Mouse (Mus musculus) testis, adult 2 months (tissue): Measurements from ENCODE around the gene Ppp1r15a. TPM values are rescaled to one million over a fixed set of nuclear protein-coding genes. Genes with fewer than 3 reads are reported as not detected.

Experiments used
- H3K27ac ChIP-seq: fragments of 200-500 bp; 2 replicates; pipeline ENCODE4 v1.5.1; 2012; ENCODE audit warnings: low read depth, low read length; ENCODE audit not compliant: control insufficient read depth, insufficient read depth
- H3K27me3 ChIP-seq: fragments of 200-500 bp; 2 replicates; pipeline ENCODE4 v1.6.1; 2012; ENCODE audit warnings: mild to moderate bottlenecking, low read length, moderate library complexity; ENCODE audit not compliant: control insufficient read depth, insufficient read depth
- H3K36me3 ChIP-seq: fragments of 200-500 bp; 2 replicates; pipeline ENCODE4 v1.6.1; 2012; ENCODE audit warnings: mild to moderate bottlenecking, low read length; ENCODE audit not compliant: control insufficient read depth, insufficient read depth
- H3K4me1 ChIP-seq: fragments of 200-500 bp; 2 replicates; pipeline ENCODE4 v1.6.1; 2012; ENCODE audit warnings: low read length; ENCODE audit not compliant: control insufficient read depth, insufficient read depth
- H3K4me3 ChIP-seq: fragments of 200-500 bp; 2 replicates; pipeline ENCODE4 v1.5.1; 2012; ENCODE audit warnings: low read depth, mild to moderate bottlenecking, low read length, moderate library complexity, mixed read lengths; ENCODE audit not compliant: control insufficient read depth
- CTCF ChIP-seq: fragments of 200-500 bp; IDR thresholded peaks from 2 replicates; pipeline ENCODE4 v1.5.1; 2012; ENCODE audit warnings: low read depth, mild to moderate bottlenecking, inconsistent platforms, low read length, moderate library complexity; ENCODE audit not compliant: control insufficient read depth, insufficient read depth, insufficient replicate concordance
- POLR2A ChIP-seq: fragments of 200-500 bp; IDR thresholded peaks from 2 replicates; pipeline ENCODE4 v1.6.1; 2012; ENCODE audit warnings: low read depth, mild to moderate bottlenecking, inconsistent platforms, low read length, moderate library complexity; ENCODE audit not compliant: control insufficient read depth
- polyA plus RNA-seq: library from polyadenylated mRNA; depleted of rRNA; stranded (reverse); fragments of >200 nt; gene quantifications from 2 replicates; pipeline ENCODE4 v1.2.3, GENCODE M21; 2012; rRNA removed

The Ppp1r15a gene
- 5.9 and 8.5 TPM in 2 replicates for polyA plus RNA-seq

DNA sequence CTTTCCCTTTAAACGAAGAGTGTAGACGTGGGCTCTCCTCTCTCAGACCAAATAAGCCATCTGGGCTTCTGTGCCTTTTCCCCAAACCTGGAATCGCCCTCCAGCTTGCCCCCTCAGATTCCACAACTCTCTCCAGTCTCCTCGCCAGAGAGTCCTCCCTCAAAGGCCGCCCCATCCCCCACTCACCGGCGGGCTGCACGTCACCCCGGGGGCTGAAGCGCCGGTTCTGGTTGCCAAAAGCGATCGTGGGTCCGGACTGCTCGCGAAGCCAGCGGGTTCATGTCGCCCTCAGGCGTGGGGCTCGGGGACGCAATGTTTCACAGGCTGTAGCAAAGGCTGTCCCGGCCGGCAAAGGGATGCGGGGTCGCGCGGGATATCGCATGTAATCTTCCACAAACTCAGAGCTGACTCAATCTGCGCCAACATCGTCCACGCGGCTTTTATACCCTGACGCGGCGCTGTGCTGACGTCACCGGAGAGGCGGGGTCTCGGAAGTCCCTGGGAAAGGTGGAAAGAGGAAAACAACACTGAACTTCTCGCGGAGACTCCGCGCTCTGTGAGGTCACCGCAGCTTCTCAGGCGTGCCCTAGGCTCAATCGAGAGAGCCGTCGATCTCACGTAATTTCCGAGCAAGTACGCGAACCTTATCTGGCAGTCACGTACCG is at the start of gene Ppp1r15a, which contains the start of gene Plekha4:
Gene Ppp1r15a, minus strand, starts transcription at position 460 of the 665 bp plus-strand sequence.
Gene Plekha4, plus strand, starts transcription at position 522 of the 665 bp plus-strand sequence.
- H3K27me3 ChIP-seq = no peaks in the 10 kb centered on the region
- peak within 1 kb of the TSS; percentile 88 for H3K27ac ChIP-seq
- TF ChIP-seq CTCF (no peak), POLR2A (peak; percentile 96)
- peaks cover 16% of the 10 kb centered on the region for H3K4me1 ChIP-seq
- peak within 1 kb of the TSS; percentile 92 for H3K4me3 ChIP-seq
- no peaks in the 10 kb centered on the region for H3K36me3 ChIP-seq

DNA sequence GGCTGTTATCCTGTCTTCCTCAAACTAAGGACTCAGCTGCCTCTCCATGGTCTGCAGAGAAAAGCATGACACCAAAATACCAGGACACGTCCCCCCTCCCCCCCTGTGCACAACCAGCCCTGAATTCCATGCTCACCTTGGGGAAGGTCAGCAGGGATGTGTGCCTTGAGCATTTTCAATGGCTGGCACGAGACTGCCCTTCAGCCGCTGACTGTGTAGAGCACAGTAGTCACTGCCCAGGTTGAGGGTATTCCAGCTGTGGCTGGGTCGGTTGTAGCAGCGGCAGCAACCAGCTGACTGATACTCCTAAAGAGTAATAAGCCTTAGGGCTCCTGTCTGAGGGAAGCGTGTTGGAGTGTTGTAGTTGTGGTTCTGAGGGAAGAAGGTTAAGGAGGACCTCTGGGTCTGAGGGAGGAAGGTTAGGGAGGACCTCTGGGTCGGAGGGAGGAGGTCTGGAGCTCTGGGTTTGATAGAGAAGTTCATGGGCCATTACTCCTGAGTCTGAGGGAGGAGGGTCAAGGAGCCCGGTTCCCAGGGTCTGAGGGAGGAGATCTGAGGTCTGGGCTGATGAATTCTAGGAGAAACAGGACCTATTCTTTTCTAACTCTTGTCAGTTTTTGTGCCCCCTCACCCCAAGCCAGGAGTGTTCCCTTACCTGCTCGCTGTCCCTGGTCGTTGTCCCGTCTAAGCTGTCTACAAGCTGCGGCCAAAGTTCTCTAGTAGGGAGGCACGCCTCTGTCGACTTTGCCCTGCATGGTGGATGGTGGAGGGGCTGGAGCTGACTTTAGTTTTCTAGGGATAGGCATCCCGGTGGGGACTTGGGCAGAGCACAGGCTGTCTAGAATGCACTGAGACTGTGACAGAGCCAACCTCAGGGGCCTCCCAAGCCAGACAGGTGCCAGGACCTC is 48.7 kb upstream of the Ppp1r15a start:
- TF ChIP-seq POLR2A = no peak
- no peak for TF ChIP-seq CTCF
- Histone ChIP-seq H3K4me1 (peaks cover 7% of the 10 kb centered on the region), H3K4me3 (no peak overlapping the region)

GRCm38 (mm10) chr7:45573954-45574353 is 47.9 kb upstream of the Ppp1r15a start:
- H3K4me1 ChIP-seq = peaks cover 7% of the 10 kb centered on the region
- H3K4me3 ChIP-seq = no peak overlapping the region
- no peak overlapping the region for H3K27ac ChIP-seq
- TF ChIP-seq CTCF (no peak), POLR2A (no peak)
- H3K36me3 ChIP-seq = no peaks in the 10 kb centered on the region; the same call in 1 of the 2 replicates
- no peaks in the 10 kb centered on the region for H3K27me3 ChIP-seq

More for the DNA sequence above, 48.7 kb upstream of the Ppp1r15a start:
- no peaks in the 10 kb centered on the region; the same call in 1 of the 2 replicates for H3K36me3 ChIP-seq
- no peaks in the 10 kb centered on the region for H3K27me3 ChIP-seq
- no peak overlapping the region for H3K27ac ChIP-seq

DNA sequence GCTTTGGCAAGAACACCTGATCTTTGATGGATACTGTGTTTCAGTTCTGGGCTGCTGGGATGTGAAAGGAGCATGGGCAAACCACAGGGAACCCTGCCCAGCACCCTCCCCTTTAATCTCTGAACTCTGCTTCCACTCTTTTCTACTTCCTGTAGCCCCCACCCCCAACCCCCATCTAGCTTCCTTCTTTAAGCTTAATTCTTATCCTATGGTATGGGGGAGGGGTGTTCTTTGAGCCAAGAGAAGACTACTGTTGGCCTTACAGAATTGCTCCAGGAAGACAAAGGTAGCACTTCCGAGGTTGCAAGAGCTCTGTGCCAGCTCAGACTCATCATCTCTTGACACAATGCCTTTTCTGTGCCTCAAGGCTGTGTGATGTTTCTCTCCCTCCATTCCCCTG is 45.9 kb upstream of the Ppp1r15a start:
- Histone ChIP-seq H3K36me3 (no peaks in the 10 kb centered on the region), H3K4me3 (no peak overlapping the region), H3K4me1 (peaks cover 17% of the 10 kb centered on the region), H3K27ac (no peak overlapping the region; the same call in 1 of the 2 replicates), H3K27me3 (no peaks in the 10 kb centered on the region)
- no peak for TF ChIP-seq POLR2A

DNA sequence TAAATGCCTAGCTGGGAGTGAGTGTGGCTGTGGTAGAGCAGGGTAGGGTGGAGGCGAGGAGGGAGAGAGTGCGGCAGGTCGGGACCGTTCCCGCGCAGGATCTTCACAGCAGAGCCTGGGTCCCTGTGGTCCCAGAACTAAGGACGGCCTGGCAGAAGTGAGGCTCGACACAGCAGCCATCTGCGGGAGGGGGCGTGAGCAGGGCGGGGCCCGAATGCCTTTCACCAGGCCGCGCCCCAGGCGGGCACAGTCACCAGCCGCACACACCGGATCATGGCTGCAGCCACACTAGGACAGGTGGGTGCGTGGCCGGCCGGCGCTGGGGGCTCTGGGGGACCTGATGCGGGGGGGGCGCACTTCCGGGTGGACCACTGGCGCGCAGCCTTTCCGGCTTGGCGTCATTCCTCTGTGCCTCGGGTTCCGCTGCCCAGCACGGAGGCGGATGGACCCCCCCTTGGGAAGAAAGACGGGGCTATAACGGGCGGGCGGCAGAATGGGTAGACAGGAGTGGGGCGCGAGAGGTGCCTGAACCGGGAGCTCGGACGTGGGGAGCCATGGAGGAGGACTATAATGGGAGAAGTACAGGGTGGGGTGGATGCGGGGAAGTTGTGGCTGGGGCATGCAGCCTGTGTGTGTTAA is 44.2 kb upstream of the Ppp1r15a start, which contains the start of gene Bcat2:
Gene Bcat2, plus strand, starts transcription at position 51 of the 639 bp plus-strand sequence.
- TF ChIP-seq CTCF (no peak), POLR2A (peak; percentile 36; the same call in 1 of the 2 replicates)
- H3K27me3 ChIP-seq = no peaks in the 10 kb centered on the region
- H3K4me3 ChIP-seq = peak within 1 kb of the TSS; percentile 85
- no peaks in the 10 kb centered on the region for H3K36me3 ChIP-seq
- H3K27ac ChIP-seq = peak within 1 kb of the TSS; percentile 82
- peaks cover 17% of the 10 kb centered on the region for H3K4me1 ChIP-seq

GRCm38 (mm10) chr7:45568601-45569473 is 42.8 kb upstream of the Ppp1r15a start:
- Histone ChIP-seq H3K27ac (peak overlapping the region; percentile 69), H3K36me3 (no peaks in the 10 kb centered on the region), H3K4me1 (peaks cover 17% of the 10 kb centered on the region), H3K27me3 (no peaks in the 10 kb centered on the region), H3K4me3 (no peak overlapping the region)
- TF ChIP-seq CTCF = no peak
- TF ChIP-seq POLR2A = no peak
